Mouse (Mus musculus) heart, adult 2 months (tissue): ENCODE measurements around the gene Ifit1bl1.
"Not testable (repeated sequence)": the region's sequence is repeated elsewhere in the genome, so short reads cannot be mapped to it uniquely, and the experiment has no call there.

ENCODE experiments used
- CTCF ChIP-seq: fragments of 200-600 bp; IDR thresholded peaks from 2 replicates; pipeline ENCODE4 v1.8.1; 2022; ENCODE audit warnings: antibody characterized with exemption, mild to moderate bottlenecking, moderate library complexity
- EP300 ChIP-seq: fragments of 200-500 bp; IDR thresholded peaks from 2 replicates; pipeline ENCODE4 v1.6.1; 2011; ENCODE audit warnings: low read depth, low read length, control low read depth; ENCODE audit not compliant: insufficient read depth
- POLR2A ChIP-seq: fragments of 200-500 bp; IDR thresholded peaks from 2 replicates; pipeline ENCODE4 v1.6.1; 2011; ENCODE audit warnings: mild to moderate bottlenecking, low read depth, low read length, control low read depth; ENCODE audit not compliant: insufficient read depth

GRCm38 (mm10) chr19:34585740-34586458, 15.9 kb downstream of the Ifit1bl1 start:
- TF ChIP-seq POLR2A, EP300: not testable (repeated sequence)
- peak; percentile 36 for TF ChIP-seq CTCF
